ENCODE assay signal across 9 mouse cellular contexts in the genomic region with DNA sequence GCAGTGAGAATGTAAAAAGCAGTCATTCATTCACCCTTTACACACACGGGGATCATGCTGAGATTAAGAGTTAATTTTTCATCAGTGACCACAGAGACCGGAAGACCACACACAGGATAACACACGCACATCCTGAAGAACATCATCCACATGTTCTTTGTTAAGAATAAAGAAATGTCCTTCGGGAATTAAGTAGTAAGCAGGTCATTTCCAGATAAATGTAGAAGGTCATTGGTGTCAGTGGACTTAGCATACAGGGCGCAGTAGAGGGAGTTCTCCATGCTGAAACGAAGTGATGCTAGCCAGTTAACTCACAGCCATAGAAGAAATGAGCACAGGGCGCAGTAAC. TPM values are rescaled to one million over a fixed set of nuclear protein-coding genes. Genes with fewer than 3 reads are reported as not detected.
DNase-seq lines count a peak whose midpoint lies in the region; ATAC-seq and TF ChIP-seq lines count a peak whose summit lies in the region.
"Had no signal": no experiment of that assay in that cellular context is flagged by ENCODE, and none has a peak within 500 bp of the region (broad histone marks: within the 10 kb centered on the region; RNA-seq: fewer than 3 reads in every experiment).

No protein-coding gene starts in this region.

- no peaks in the 10 kb centered on the region for H3K36me3 ChIP-seq in kidney, adult 2 months (ENCODE audit: control insufficient read depth, insufficient read depth, low read length)
- no peaks in the 10 kb centered on the region for H3K36me3 ChIP-seq in embryonic facial prominence, embryonic 11.5 days (replicated peaks; ENCODE audit: control insufficient read depth, insufficient read depth, low read depth, low read length)
- no peaks in the 10 kb centered on the region for H3K36me3 ChIP-seq in hindbrain, embryonic 14.5 days (replicated peaks; ENCODE audit: control insufficient read depth, insufficient read depth)
- no peaks in the 10 kb centered on the region for H3K36me3 ChIP-seq in midbrain, embryonic 13.5 days

- TF ChIP-seq CTCF in kidney, adult 2 months (conservative IDR thresholded peaks at IDR 0.05; ENCODE audit: insufficient read depth, insufficient read length, low read depth, low read length), result no peak

- peaks cover 11% of the 10 kb centered on the region; the same call in 1 of the 2 replicates for H3K4me1 ChIP-seq in kidney, adult 2 months (ENCODE audit: control insufficient read depth, insufficient read depth, low read length)
- no peaks in the 10 kb centered on the region for H3K4me1 ChIP-seq in embryonic facial prominence, embryonic 11.5 days (ENCODE audit: control insufficient read depth, insufficient read depth, low read length)
- H3K4me1 ChIP-seq in hindbrain, embryonic 14.5 days (replicated peaks; ENCODE audit: control insufficient read depth, insufficient read depth, low read length), result 0 out of 2 replicates have a peak, but pooled peaks cover 4% of the 10 kb centered on the region
- peaks cover 16% of the 10 kb centered on the region for H3K4me1 ChIP-seq in midbrain, embryonic 13.5 days (replicated peaks)

- 24% methylated on average over 7 of the region's 7 CpGs for WGBS in kidney, adult 2 months
- WGBS in embryonic facial prominence, embryonic 11.5 days, result 32% methylated on average over 7 of the region's 7 CpGs
- WGBS in hindbrain, embryonic 14.5 days, result 31% methylated on average over 7 of the region's 7 CpGs
- WGBS in midbrain, embryonic 13.5 days, result 31% methylated on average over 7 of the region's 7 CpGs

- no peak for DNase-seq in kidney, adult 2 months
- DNase-seq in kidney, postnatal 36 days, result no peak
- DNase-seq in embryonic facial prominence, embryonic 11.5 days (ENCODE audit: low spot score), result no peak
- no peak for DNase-seq in hindbrain, embryonic 14.5 days (ENCODE audit: low spot score)
- no peak for DNase-seq in left cerebral cortex, postnatal 36 days (ENCODE audit: low spot score in 2 of 2)
- DNase-seq in urinary bladder, postnatal 36 days (ENCODE audit: low spot score in 2 of 2), result no peak
- DNase-seq in left cerebral cortex, adult 8-10 months (ENCODE audit: low spot score in 2 of 2), result no peak

- peak overlapping the region; percentile 75 for H3K27ac ChIP-seq in kidney, adult 2 months (ENCODE audit: insufficient read depth, low read depth, low read length)
- H3K27ac ChIP-seq in embryonic facial prominence, embryonic 11.5 days (replicated peaks; ENCODE audit: low read depth, low read length), result no peak overlapping the region
- H3K27ac ChIP-seq in hindbrain, embryonic 14.5 days, result no peak overlapping the region
- H3K27ac ChIP-seq in midbrain, embryonic 13.5 days, result no peak overlapping the region

- intact Hi-C loops in left cerebral cortex, postnatal 36 days (cut with DNase I), result loop anchor here (5.0 kb wide), 1 partner anchor 37 kb away; no protein-coding TSS in a partner anchor

- no peak; the same call in 1 of the 2 replicates for ATAC-seq in embryonic facial prominence, embryonic 11.5 days (replicated peaks; ENCODE audit: insufficient number of reproducible peaks, low FRiP score, low TSS enrichment, low read depth)
- no peak for ATAC-seq in hindbrain, embryonic 14.5 days (ENCODE audit: low FRiP score)
- 0 out of 2 replicates have a peak, but pooled peaks have one; percentile 20 for ATAC-seq in midbrain, embryonic 13.5 days

- H3K27me3 ChIP-seq in kidney, adult 2 months (replicated peaks; ENCODE audit: control insufficient read depth, insufficient read depth, low read length), result no peaks in the 10 kb centered on the region
- H3K27me3 ChIP-seq in embryonic facial prominence, embryonic 11.5 days (ENCODE audit: control insufficient read depth, insufficient read depth, low read length), result no peaks in the 10 kb centered on the region
- no peaks in the 10 kb centered on the region for H3K27me3 ChIP-seq in hindbrain, embryonic 14.5 days (ENCODE audit: control insufficient read depth, insufficient read depth, low read length)
- H3K27me3 ChIP-seq in midbrain, embryonic 13.5 days, result no peaks in the 10 kb centered on the region

- H3K9me3 ChIP-seq in embryonic facial prominence, embryonic 11.5 days (replicated peaks; ENCODE audit: control insufficient read depth, low read length), result no peaks in the 10 kb centered on the region
- no peaks in the 10 kb centered on the region for H3K9me3 ChIP-seq in hindbrain, embryonic 14.5 days (ENCODE audit: control insufficient read depth, low read length)
- no peaks in the 10 kb centered on the region for H3K9me3 ChIP-seq in midbrain, embryonic 13.5 days

- H3K9ac ChIP-seq in embryonic facial prominence, embryonic 11.5 days (replicated peaks; ENCODE audit: low read length), result peak overlapping the region; percentile 34; the same call in 1 of the 2 replicates
- H3K9ac ChIP-seq in hindbrain, embryonic 14.5 days, result peak overlapping the region; percentile 44
- 0 out of 2 replicates have a peak overlapping the region, but pooled peaks have one; percentile 44 for H3K9ac ChIP-seq in midbrain, embryonic 13.5 days (replicated peaks)

- peak overlapping the region; percentile 65 for H3K4me3 ChIP-seq in kidney, adult 2 months (ENCODE audit: insufficient read depth, low read depth, low read length)
- peak overlapping the region; percentile 36; the same call in 1 of the 2 replicates for H3K4me3 ChIP-seq in embryonic facial prominence, embryonic 11.5 days (ENCODE audit: low read depth, low read length)
- peak overlapping the region; percentile 30 for H3K4me3 ChIP-seq in hindbrain, embryonic 14.5 days (replicated peaks; ENCODE audit: low read length)
- peak overlapping the region; percentile 33 for H3K4me3 ChIP-seq in midbrain, embryonic 13.5 days (replicated peaks)

- peak overlapping the region; percentile 48 for H3K4me2 ChIP-seq in embryonic facial prominence, embryonic 11.5 days (ENCODE audit: low read depth, low read length)
- peak overlapping the region; percentile 58 for H3K4me2 ChIP-seq in hindbrain, embryonic 14.5 days (replicated peaks)
- peak overlapping the region; percentile 59 for H3K4me2 ChIP-seq in midbrain, embryonic 13.5 days (replicated peaks)

- no peak for TF ChIP-seq POLR2A in kidney, adult 2 months (IDR thresholded peaks at IDR 0.05; ENCODE audit: low read depth, low read length)

RNA-seq across cellular contexts. Expression of gene Cyp2d22, which starts 0.6 kb away (rescaled TPM):
- polyA plus RNA-seq in kidney, adult 2 months (2012; rRNA removed), result 60.9 and 74.8 TPM in 2 replicates
- polyA plus RNA-seq in embryonic facial prominence, embryonic 11.5 days (2014; fragmentation: Nextera tagmentation; extraction: Ambion mirVana), result 1.4 and 2.2 TPM in 2 replicates
- polyA plus RNA-seq in hindbrain, embryonic 14.5 days (2014; fragmentation: Nextera tagmentation; extraction: Ambion mirVana), result 2.3 and 2.5 TPM in 2 replicates
- 1.1 and 1.8 TPM in 2 replicates for polyA plus RNA-seq in midbrain, embryonic 13.5 days (2015; fragmentation: Nextera tagmentation; extraction: Ambion mirVana)
- total RNA-seq in left cerebral cortex, postnatal 36 days (2021), result 10 to 100 TPM; 27.6 to 32.4 TPM
- 10 to 100 TPM; 39.7 to 44.8 (median 40.7) TPM for total RNA-seq in left cerebral cortex, adult 8-10 months (2022)

RNA-seq across cellular contexts. Expression of gene Cyp2d11, which starts 13.1 kb away (rescaled TPM):
- not detected in 2 replicates for polyA plus RNA-seq in kidney, adult 2 months (2012; rRNA removed)
- polyA plus RNA-seq in embryonic facial prominence, embryonic 11.5 days (2014; fragmentation: Nextera tagmentation; extraction: Ambion mirVana), result not detected in 2 replicates
- polyA plus RNA-seq in hindbrain, embryonic 14.5 days (2014; fragmentation: Nextera tagmentation; extraction: Ambion mirVana), result not detected in 2 replicates
- polyA plus RNA-seq in midbrain, embryonic 13.5 days (2015; fragmentation: Nextera tagmentation; extraction: Ambion mirVana), result not detected in 2 replicates
- total RNA-seq in left cerebral cortex, postnatal 36 days (2021), result under 1 TPM in 1 of 2 experiments, not detected in 1; 0.27 TPM
- under 1 TPM in 2 of 4 experiments, not detected in 2; 0.30 to 0.33 TPM for total RNA-seq in left cerebral cortex, adult 8-10 months (2022)
- total RNA-seq: ES-E14 had no signal

RNA-seq across cellular contexts. Expression of gene Cyp2d10, which starts 26.3 kb away (rescaled TPM):
- polyA plus RNA-seq in kidney, adult 2 months (2012; rRNA removed), result 0.22 and 0.33 TPM in 2 replicates
- polyA plus RNA-seq in embryonic facial prominence, embryonic 11.5 days (2014; fragmentation: Nextera tagmentation; extraction: Ambion mirVana), result not detected in 2 replicates
- not detected in 2 replicates for polyA plus RNA-seq in hindbrain, embryonic 14.5 days (2014; fragmentation: Nextera tagmentation; extraction: Ambion mirVana)
- polyA plus RNA-seq in midbrain, embryonic 13.5 days (2015; fragmentation: Nextera tagmentation; extraction: Ambion mirVana), result not detected in 2 replicates
- not detected for total RNA-seq in left cerebral cortex, postnatal 36 days (2021)
- total RNA-seq in left cerebral cortex, adult 8-10 months (2022), result under 1 TPM in 2 of 4 experiments, not detected in 2; 0.34 to 0.42 TPM
- total RNA-seq: ES-E14 had no signal

RNA-seq across cellular contexts. Expression of gene Ndufa6, which starts 26.6 kb away (rescaled TPM):
- polyA plus RNA-seq in kidney, adult 2 months (2012; rRNA removed), result 632 and 646 TPM in 2 replicates
- polyA plus RNA-seq in embryonic facial prominence, embryonic 11.5 days (2014; fragmentation: Nextera tagmentation; extraction: Ambion mirVana), result 271 and 281 TPM in 2 replicates
- 383 and 445 TPM in 2 replicates for polyA plus RNA-seq in hindbrain, embryonic 14.5 days (2014; fragmentation: Nextera tagmentation; extraction: Ambion mirVana)
- polyA plus RNA-seq in midbrain, embryonic 13.5 days (2015; fragmentation: Nextera tagmentation; extraction: Ambion mirVana), result 350 and 359 TPM in 2 replicates
- total RNA-seq in left cerebral cortex, postnatal 36 days (2021), result 100 to 1,000 TPM; 198 to 199 TPM
- total RNA-seq in left cerebral cortex, adult 8-10 months (2022), result 100 to 1,000 TPM; 170 to 203 (median 184) TPM

RNA-seq across cellular contexts. Expression of gene Smdt1, which starts 41.9 kb away (rescaled TPM):
- polyA plus RNA-seq in kidney, adult 2 months (2012; rRNA removed), result 316 and 376 TPM in 2 replicates
- 214 and 227 TPM in 2 replicates for polyA plus RNA-seq in embryonic facial prominence, embryonic 11.5 days (2014; fragmentation: Nextera tagmentation; extraction: Ambion mirVana)
- polyA plus RNA-seq in hindbrain, embryonic 14.5 days (2014; fragmentation: Nextera tagmentation; extraction: Ambion mirVana), result 349 and 367 TPM in 2 replicates
- polyA plus RNA-seq in midbrain, embryonic 13.5 days (2015; fragmentation: Nextera tagmentation; extraction: Ambion mirVana), result 303 and 324 TPM in 2 replicates
- total RNA-seq in left cerebral cortex, postnatal 36 days (2021), result 100 to 1,000 TPM; 127 to 144 TPM
- total RNA-seq in left cerebral cortex, adult 8-10 months (2022), result 100 to 1,000 TPM; 143 to 154 (median 149) TPM

Comparison
In these comparisons a context has a peak if more than half of its experiments do, and no peak if none do; other contexts are left out.
1. RNA of gene Cyp2d22, which starts 0.6 kb away (polyA plus RNA-seq): 60.9 to 74.8 TPM in kidney, adult 2 months; 2.3 to 2.5 TPM in hindbrain, embryonic 14.5 days, 1.1 to 1.8 TPM in midbrain, embryonic 13.5 days and 1.4 to 2.2 TPM in embryonic facial prominence, embryonic 11.5 days; every median in the first group is over 10 times any median in the second.
2. Peak in every context shown above with its lines, with median percentiles within 50 percentile points of each other: H3K4me3 ChIP-seq, H3K4me2 ChIP-seq and H3K9ac ChIP-seq.